Mouse (Mus musculus) spleen, adult 2 months (tissue): ENCODE data around the gene Aspdh.

ENCODE experiments used
- CTCF ChIP-seq: fragments of 200-500 bp; IDR thresholded peaks from 2 replicates; pipeline ENCODE4 v1.5.1; 2011; ENCODE audit warnings: mild to moderate bottlenecking, inconsistent platforms; ENCODE audit not compliant: insufficient read depth, insufficient read length, insufficient replicate concordance; ENCODE audit errors: extremely low read depth
- POLR2A ChIP-seq: fragments of 200-500 bp; IDR thresholded peaks from 2 replicates; pipeline ENCODE4 v1.6.1; 2011; ENCODE audit warnings: low read depth, low read length, inconsistent platforms

DNA sequence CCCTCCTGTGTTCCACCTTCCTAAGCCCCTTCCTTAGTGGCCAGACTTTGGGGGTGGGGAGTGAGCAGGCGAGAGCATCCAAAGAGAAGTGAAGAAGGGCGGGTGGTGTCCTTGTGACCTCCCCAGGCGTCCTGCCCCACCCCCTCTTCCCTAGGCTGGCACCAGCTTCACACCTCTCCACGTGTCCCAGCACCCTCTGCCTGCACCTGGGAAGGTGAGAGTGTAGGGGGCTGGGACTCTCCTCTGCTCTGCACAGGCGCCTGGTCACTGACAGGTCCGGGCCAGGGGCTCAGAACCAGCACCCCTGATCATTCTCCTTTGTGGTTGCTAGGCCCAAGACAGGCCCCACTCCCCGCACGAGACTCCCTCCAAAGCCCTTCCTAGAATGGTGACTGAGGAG, 37.5 kb upstream of the Aspdh start:
- TF ChIP-seq POLR2A (no peak), CTCF (no peak)
